Mouse (Mus musculus) stomach, adult 2 months (tissue): ENCODE results near the gene S1pr3. TPM values are rescaled to one million over a fixed set of nuclear protein-coding genes. Genes with fewer than 3 reads are reported as not detected.

Experiments used
- polyA plus RNA-seq: library from polyadenylated mRNA; depleted of rRNA; stranded (reverse); fragments of >200 nt; gene quantifications from 2 replicates; pipeline ENCODE4 v1.2.3, GENCODE M21; 2012; rRNA removed

The S1pr3 gene
- 1.4 and 2.0 TPM in 2 replicates for polyA plus RNA-seq

GRCm38 (mm10) chr13:51408519-51409001 is at the start of gene S1pr3:
Gene S1pr3 (plus strand): TSS chr13:51408639.

Other genes starting within 250 kb of the S1pr3 start
- 1.5 and 3.2 TPM in 2 replicates for gene Nxnl2, start 237.6 kb upstream of the S1pr3 start, polyA plus RNA-seq
- 0.29 and 0.73 TPM in 2 replicates for gene Shc3, start 160.8 kb downstream of the S1pr3 start, polyA plus RNA-seq
- gene Cks2, start 236.6 kb downstream of the S1pr3 start, polyA plus RNA-seq: 5.6 and 8.3 TPM in 2 replicates
- gene Secisbp2, start 243.1 kb downstream of the S1pr3 start, polyA plus RNA-seq: 7.8 TPM in 2 replicates